Mouse (Mus musculus): ENCODE data around the gene Mgst1. TPM values are rescaled to one million over a fixed set of nuclear protein-coding genes. Genes with fewer than 3 reads are reported as not detected.

Gene Mgst1
- polyA plus RNA-seq, 1 experiment from 2014 or later: 277 TPM

- Histone ChIP-seq H3K9me3 (no peaks in the 10 kb centered on the region), H3K27ac (peak overlapping the region; percentile 94), H3K4me2 (peak overlapping the region; percentile 73), H3K27me3 (no peaks in the 10 kb centered on the region), H3K9ac (no peak overlapping the region), H3K4me1 (peaks cover 30% of the 10 kb centered on the region), H3K36me3 (no peaks in the 10 kb centered on the region), H3K4me3 (peak overlapping the region; percentile 59; the same call in 1 of the 2 replicates)
- WGBS: 78% methylated on average over 7 of the region's 7 CpGs
- ATAC-seq (ENCODE audit: borderline replicate concordance, extremely low read depth, low FRiP score, low TSS enrichment): no peak
Measured at GRCm38 (mm10) chr6:138142604-138143003, 2.5 kb downstream of the Mgst1 start.

GRCm38 (mm10) chr6:138143450-138143849 lies 3.3 kb downstream of the Mgst1 start:
- WGBS: 46% methylated on average over 3 of the region's 3 CpGs
- H3K4me1 ChIP-seq: peaks cover 30% of the 10 kb centered on the region
- H3K9ac ChIP-seq: no peak overlapping the region
- H3K27me3 ChIP-seq: no peaks in the 10 kb centered on the region
- H3K36me3 ChIP-seq: 0 out of 2 replicates have a peak, but pooled peaks cover 3% of the 10 kb centered on the region
- H3K9me3 ChIP-seq: no peaks in the 10 kb centered on the region
- peak overlapping the region; percentile 73 for H3K4me2 ChIP-seq
- peak overlapping the region; percentile 94 for H3K27ac ChIP-seq
- no peak overlapping the region for H3K4me3 ChIP-seq
- ATAC-seq (ENCODE audit: borderline replicate concordance, extremely low read depth, low FRiP score, low TSS enrichment): peak; percentile 64

GRCm38 (mm10) chr6:138153111-138153510 lies 13.0 kb downstream of the Mgst1 start:
- ATAC-seq (ENCODE audit: borderline replicate concordance, extremely low read depth, low FRiP score, low TSS enrichment): no peak
- H3K36me3 ChIP-seq: peaks cover 17% of the 10 kb centered on the region
- H3K9ac ChIP-seq: no peak overlapping the region
- H3K4me2 ChIP-seq: no peak overlapping the region
- no peak overlapping the region for H3K27ac ChIP-seq
- H3K27me3 ChIP-seq: no peaks in the 10 kb centered on the region
- no peaks in the 10 kb centered on the region for H3K9me3 ChIP-seq
- WGBS: 25% methylated on average over 5 of the region's 5 CpGs
- H3K4me3 ChIP-seq: no peak overlapping the region
- H3K4me1 ChIP-seq: no peaks in the 10 kb centered on the region

- no peaks in the 10 kb centered on the region for H3K27me3 ChIP-seq
- 69% methylated on average over 7 of the region's 7 CpGs for WGBS
- no peak overlapping the region for H3K27ac ChIP-seq
- ATAC-seq (ENCODE audit: borderline replicate concordance, extremely low read depth, low FRiP score, low TSS enrichment): no peak
- no peaks in the 10 kb centered on the region for H3K4me1 ChIP-seq
- H3K4me3 ChIP-seq: no peak overlapping the region
- no peaks in the 10 kb centered on the region for H3K36me3 ChIP-seq
- H3K9me3 ChIP-seq: no peaks in the 10 kb centered on the region
- no peak overlapping the region for H3K9ac ChIP-seq
- no peak overlapping the region for H3K4me2 ChIP-seq
Measured at GRCm38 (mm10) chr6:138163920-138164319, 23.8 kb downstream of the Mgst1 start.

- Histone ChIP-seq H3K9me3 (no peaks in the 10 kb centered on the region), H3K27ac (no peak overlapping the region), H3K4me2 (no peak overlapping the region), H3K4me3 (no peak overlapping the region), H3K27me3 (no peaks in the 10 kb centered on the region), H3K36me3 (no peaks in the 10 kb centered on the region), H3K4me1 (peaks cover 3% of the 10 kb centered on the region; the same call in 1 of the 2 replicates), H3K9ac (no peak overlapping the region)
- peak; percentile 97 for ATAC-seq (ENCODE audit: borderline replicate concordance, extremely low read depth, low FRiP score, low TSS enrichment)
- WGBS: 40% methylated on average over 15 of the region's 15 CpGs
Measured at GRCm38 (mm10) chr6:138171480-138172224, 31.5 kb downstream of the Mgst1 start.

Other genes with a start within 250 kb of the Mgst1 start
- gene Slc15a5, start 60.4 kb upstream of the Mgst1 start, polyA plus RNA-seq (2015; fragmentation: Nextera tagmentation; extraction: Ambion mirVana): not detected in 2 replicates